ENCODE assay signal across 29 mouse cellular contexts in the genomic region with DNA sequence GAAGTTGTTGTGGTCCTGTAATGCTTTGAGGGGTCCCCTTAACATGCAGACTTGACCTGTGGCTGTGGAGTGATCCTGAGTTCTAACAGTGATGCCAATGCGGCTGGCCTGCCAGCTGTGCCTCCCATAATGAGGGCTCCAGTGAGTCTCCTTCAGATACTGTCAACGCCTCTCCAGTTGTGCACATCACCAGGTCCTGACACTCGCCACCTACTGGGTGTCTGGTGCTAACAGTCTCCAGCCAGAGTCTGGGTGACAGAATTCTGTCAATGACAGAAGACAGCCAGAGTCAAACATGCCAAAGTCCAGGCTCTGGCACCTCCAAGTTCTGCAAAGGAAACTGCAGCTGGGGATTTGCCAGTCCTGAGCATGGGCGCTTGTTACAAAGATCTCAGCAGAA. TPM values are rescaled to one million over a fixed set of nuclear protein-coding genes. Genes with fewer than 3 reads are reported as not detected.
DNase-seq lines count a peak whose midpoint lies in the region; ATAC-seq and TF ChIP-seq lines count a peak whose summit lies in the region.
"Had no signal": no experiment of that assay in that cellular context is flagged by ENCODE, and none has a peak within 500 bp of the region (broad histone marks: within the 10 kb centered on the region; RNA-seq: fewer than 3 reads in every experiment).

No protein-coding gene starts in this region.

- no peak overlapping the region for H3K27ac ChIP-seq in liver, adult 2 months (replicated peaks; ENCODE audit: insufficient read depth, low read depth, low read length)
- H3K27ac ChIP-seq in heart, adult 2 months, result no peak overlapping the region; the same call in 1 of the 2 replicates
- H3K27ac ChIP-seq in heart, embryonic 15.5 days, result peak overlapping the region; percentile 45
- no peak overlapping the region for H3K27ac ChIP-seq in forebrain, embryonic 12.5 days
- H3K27ac ChIP-seq: hindbrain, embryonic 13.5 days; left cerebral cortex, adult 2 months; liver, embryonic 13.5 days; macrophage; neural tube, embryonic 13.5 days had no signal

- no peak overlapping the region for H3K9ac ChIP-seq in liver, adult 2 months (ENCODE audit: low read depth, low read length)
- H3K9ac ChIP-seq in heart, adult 2 months (ENCODE audit: low read depth, low read length), result no peak overlapping the region
- H3K9ac ChIP-seq in heart, embryonic 15.5 days, result no peak overlapping the region
- H3K9ac ChIP-seq in forebrain, embryonic 12.5 days, result no peak overlapping the region
- H3K9ac ChIP-seq: hindbrain, embryonic 13.5 days; liver, embryonic 13.5 days; neural tube, embryonic 13.5 days had no signal

- H3K27me3 ChIP-seq in liver, adult 2 months (ENCODE audit: control insufficient read depth, insufficient read depth, low read length), result no peaks in the 10 kb centered on the region
- no peaks in the 10 kb centered on the region for H3K27me3 ChIP-seq in heart, adult 2 months (ENCODE audit: control insufficient read depth, insufficient read depth, low read length)
- peaks cover 14% of the 10 kb centered on the region; the same call in 1 of the 2 replicates for H3K27me3 ChIP-seq in heart, embryonic 15.5 days
- H3K27me3 ChIP-seq in forebrain, embryonic 12.5 days, result no peaks in the 10 kb centered on the region
- H3K27me3 ChIP-seq: neural tube, embryonic 13.5 days had no signal

- DNase-seq in liver, adult 2 months (ENCODE audit: extremely low read depth, low read depth, low spot score), result peak; percentile 35
- DNase-seq in liver, result no peak
- DNase-seq in heart, adult 2 months, result peak; percentile 28 to 54
- peak; percentile 20 to 30 for DNase-seq in heart, postnatal 36 days
- no peak for DNase-seq in left cerebral cortex, postnatal 4 days
- no peak for DNase-seq in cerebellum, adult 9-11 months
- DNase-seq: adrenal gland, adult 2 months; cerebellum, adult 11 months; cerebellum, postnatal 14 days; gastrocnemius, postnatal 36 days; kidney, adult 18-20 months; layer of hippocampus, adult 9-11 months; liver, embryonic 13.5 days; retina, postnatal 1 day; right cerebral cortex, postnatal 25 days; thymus, postnatal 36 days had no signal

- WGBS in liver, adult 2 months, result 76% methylated on average over 4 of the region's 4 CpGs
- WGBS in heart, adult 2 months, result 60% methylated on average over 4 of the region's 4 CpGs
- 31% methylated on average over 4 of the region's 4 CpGs for WGBS in heart, embryonic 15.5 days
- 77% methylated on average over 4 of the region's 4 CpGs for WGBS in forebrain, embryonic 12.5 days

- 0 out of 2 replicates have a peak, but pooled peaks have one; percentile 48 for TF ChIP-seq EP300 in heart, adult 2 months (IDR thresholded peaks at IDR 0.05; ENCODE audit: insufficient read depth, low read depth, low read length)

- no peak overlapping the region for H3K4me3 ChIP-seq in liver, adult 2 months (ENCODE audit: insufficient read depth, low read depth, low read length)
- H3K4me3 ChIP-seq in heart, adult 2 months, result no peak overlapping the region
- no peak overlapping the region for H3K4me3 ChIP-seq in heart, embryonic 15.5 days
- H3K4me3 ChIP-seq in forebrain, embryonic 12.5 days (replicated peaks), result no peak overlapping the region
- H3K4me3 ChIP-seq: hindbrain, embryonic 13.5 days; left cerebral cortex, adult 2 months; liver, embryonic 13.5 days; myocyte; neural tube, embryonic 13.5 days had no signal

- H3K4me2 ChIP-seq in heart, embryonic 15.5 days, result no peak overlapping the region
- no peak overlapping the region for H3K4me2 ChIP-seq in forebrain, embryonic 12.5 days
- H3K4me2 ChIP-seq: hindbrain, embryonic 13.5 days; liver, embryonic 13.5 days; neural tube, embryonic 13.5 days had no signal

- no peaks in the 10 kb centered on the region for H3K9me3 ChIP-seq in heart, embryonic 15.5 days (replicated peaks)
- no peaks in the 10 kb centered on the region for H3K9me3 ChIP-seq in forebrain, embryonic 12.5 days
- H3K9me3 ChIP-seq: hindbrain, embryonic 13.5 days; liver, embryonic 13.5 days; neural tube, embryonic 13.5 days had no signal

- TF ChIP-seq CTCF in liver, adult 2 months (IDR thresholded peaks at IDR 0.05; ENCODE audit: low read depth, low read length), result no peak
- TF ChIP-seq CTCF in heart, adult 2 months (IDR thresholded peaks at IDR 0.05), result no peak

- intact Hi-C loops in heart, adult 2 months (cut with DNase I), result no loop called here
- intact Hi-C loops in heart, postnatal 36 days (cut with DNase I), result no loop called here
- intact Hi-C loops in left cerebral cortex, postnatal 4 days (cut with DNase I), result no loop called here

- ATAC-seq in heart, embryonic 15.5 days (replicated peaks; ENCODE audit: insufficient number of reproducible peaks, insufficient read depth, low FRiP score, low read depth), result peak; percentile 82
- ATAC-seq in forebrain, embryonic 12.5 days (ENCODE audit: low FRiP score), result no peak
- ATAC-seq: CD4-positive, CD25-positive, alpha-beta regulatory T cell, adult 4 months; midbrain, embryonic 16.5 days had no signal

- H3K79me2 ChIP-seq in liver, adult 2 months (ENCODE audit: control insufficient read depth, insufficient read depth, low read length), result no peaks in the 10 kb centered on the region
- H3K79me2 ChIP-seq in heart, adult 2 months (replicated peaks; ENCODE audit: control insufficient read depth, insufficient read depth, low read length), result no peaks in the 10 kb centered on the region

- no peaks in the 10 kb centered on the region for H3K36me3 ChIP-seq in liver, adult 2 months (ENCODE audit: control insufficient read depth, insufficient read depth, low read length)
- H3K36me3 ChIP-seq in heart, adult 2 months (ENCODE audit: control insufficient read depth, insufficient read depth, low read length), result no peaks in the 10 kb centered on the region
- no peaks in the 10 kb centered on the region for H3K36me3 ChIP-seq in heart, embryonic 15.5 days
- H3K36me3 ChIP-seq in forebrain, embryonic 12.5 days (replicated peaks), result no peaks in the 10 kb centered on the region
- H3K36me3 ChIP-seq: hindbrain, embryonic 13.5 days; liver, embryonic 13.5 days; neural tube, embryonic 13.5 days had no signal

- TF ChIP-seq POLR2A in liver, adult 2 months (IDR thresholded peaks at IDR 0.05; ENCODE audit: extremely low read depth, insufficient read depth, low read length), result no peak
- TF ChIP-seq POLR2A in heart, adult 2 months (IDR thresholded peaks at IDR 0.05; ENCODE audit: insufficient read depth, low read depth, low read length), result no peak

- no peaks in the 10 kb centered on the region for H3K4me1 ChIP-seq in liver, adult 2 months (ENCODE audit: control insufficient read depth, insufficient read depth, low read length)
- no peaks in the 10 kb centered on the region for H3K4me1 ChIP-seq in heart, adult 2 months (ENCODE audit: control insufficient read depth, insufficient read depth, low read length)
- H3K4me1 ChIP-seq in heart, embryonic 15.5 days (replicated peaks), result peaks cover 13% of the 10 kb centered on the region
- H3K4me1 ChIP-seq in forebrain, embryonic 12.5 days, result no peaks in the 10 kb centered on the region
- H3K4me1 ChIP-seq: hindbrain, embryonic 13.5 days; liver, embryonic 13.5 days; neural tube, embryonic 13.5 days had no signal

RNA-seq across cellular contexts. Expression of gene Gucy2e, which starts 15.8 kb away (rescaled TPM):
- total RNA-seq in liver, adult 2 months (2014; rRNA removed), result not detected in 2 replicates
- polyA plus RNA-seq in liver, adult 2 months (2012; rRNA removed), result not detected in 2 replicates
- total RNA-seq in heart, adult 2 months (2021), result 1 to 10 TPM; 1.6 to 1.8 TPM
- polyA plus RNA-seq in heart, adult 2 months (2012; rRNA removed), result 0.06 TPM in 2 replicates
- polyA plus RNA-seq in heart, embryonic 15.5 days (2015; fragmentation: Nextera tagmentation; extraction: Ambion mirVana), result 0.08 and 0.13 TPM in 2 replicates
- total RNA-seq in heart, postnatal 36 days (2021), result 1 to 10 TPM; 1.5 to 1.7 TPM
- total RNA-seq in left cerebral cortex, postnatal 4 days (2021), result under 1 TPM; 0.52 to 0.87 TPM
- polyA plus RNA-seq in forebrain, embryonic 12.5 days (2016; fragmentation: Nextera tagmentation; extraction: Ambion mirVana), result 0.17 and 0.19 TPM in 2 replicates
- total RNA-seq: adrenal gland, adult 2 months; adrenal gland, postnatal 4 days; gastrocnemius, adult 18-20 months; gastrocnemius, postnatal 36 days had no signal
- polyA plus RNA-seq: adrenal gland, adult 2 months; embryonic facial prominence, embryonic 11.5 days; large intestine, adult 2 months; liver, embryonic 13.5 days; macrophage; myocyte had no signal

RNA-seq across cellular contexts. Expression of gene Alox8, which starts 23.4 kb away (rescaled TPM):
- not detected in 2 replicates for total RNA-seq in liver, adult 2 months (2014; rRNA removed)
- polyA plus RNA-seq in liver, adult 2 months (2012; rRNA removed), result not detected in 2 replicates
- 1 to 10 TPM in 1 of 2 experiments, under 1 TPM in 1; 0.84 to 1.6 TPM for total RNA-seq in heart, adult 2 months (2021)
- 0.68 TPM in 1 of 2 replicates, not detected in the other for polyA plus RNA-seq in heart, adult 2 months (2012; rRNA removed)
- polyA plus RNA-seq in heart, embryonic 15.5 days (2015; fragmentation: Nextera tagmentation; extraction: Ambion mirVana), result 1.9 and 2.1 TPM in 2 replicates
- 1 to 10 TPM; 1.4 to 2.1 TPM for total RNA-seq in heart, postnatal 36 days (2021)
- total RNA-seq in left cerebral cortex, postnatal 4 days (2021), result 1 to 10 TPM; 1.2 to 2.5 TPM
- polyA plus RNA-seq in forebrain, embryonic 12.5 days (2016; fragmentation: Nextera tagmentation; extraction: Ambion mirVana), result not detected in 2 replicates
- total RNA-seq: adrenal gland, adult 2 months; gastrocnemius, adult 18-20 months; gastrocnemius, postnatal 36 days had no signal
- polyA plus RNA-seq: adrenal gland, adult 2 months; embryonic facial prominence, embryonic 11.5 days; large intestine, adult 2 months; liver, embryonic 13.5 days; macrophage; myocyte had no signal

Comparison
In these comparisons a context has a peak if more than half of its experiments do, and no peak if none do; other contexts are left out.
1. DNase-seq: peak in liver, adult 2 months (single experiment), heart, adult 2 months (2 of 2) and heart, postnatal 36 days (2 of 2); none in liver (single experiment), left cerebral cortex, postnatal 4 days (single experiment) and cerebellum, adult 9-11 months (single experiment).